Mouse (Mus musculus) midbrain, postnatal 0 days (tissue): ENCODE measurements at regions not wholly inside any gene's neighbourhood (a gene's known extent, or its start where the extent isn't known, plus 50 kb on each side); places are given as distances from the start of the nearest gene placed in this dataset.

Source experiments
- ATAC-seq: fragments of 200-750 bp; cut with Nextera tagmentation; 2 replicates; pipeline ENCODE4 v1.8.0; 2017; ENCODE audit warnings: moderate number of reproducible peaks, mild to moderate bottlenecking, moderate TSS enrichment, moderate library complexity; ENCODE audit not compliant: low FRiP score
- DNase-seq: peaks from one replicate; pipeline ENCODE4 v3.0.0-alpha.2; 2015; ENCODE audit warnings: low spot score
- H3K27ac ChIP-seq: fragments of 300-500 bp; sonication (generic); 2 replicates; pipeline ENCODE4 v1.5.1; 2014; ENCODE audit warnings: low read depth, mild to moderate bottlenecking, low read length, mixed read lengths
- H3K27me3 ChIP-seq: fragments of 300-500 bp; sonication (generic); 2 replicates; pipeline ENCODE4 v1.6.1; 2014; ENCODE audit warnings: low read length, control low read depth, mixed read lengths; ENCODE audit not compliant: insufficient read depth
- H3K36me3 ChIP-seq: fragments of 300-500 bp; sonication (generic); 2 replicates; pipeline ENCODE4 v1.6.1; 2014; ENCODE audit warnings: low read length, control low read depth, mixed read lengths; ENCODE audit not compliant: insufficient read depth
- H3K4me1 ChIP-seq: fragments of 300-500 bp; sonication (generic); 2 replicates; pipeline ENCODE4 v1.6.1; 2014; ENCODE audit warnings: mild to moderate bottlenecking, control low read depth, antibody characterized with exemption, low read length, mixed read lengths; ENCODE audit not compliant: insufficient read depth
- H3K4me2 ChIP-seq: fragments of 300-500 bp; sonication (generic); 2 replicates; pipeline ENCODE4 v1.6.1; 2014; ENCODE audit warnings: low read depth, mild to moderate bottlenecking, low read length, mixed read lengths; ENCODE audit not compliant: poor library complexity, severe bottlenecking
- H3K4me3 ChIP-seq: fragments of 300-500 bp; sonication (generic); 2 replicates; pipeline ENCODE4 v1.5.1; 2014; ENCODE audit warnings: low read depth, mild to moderate bottlenecking, low read length, moderate library complexity
- H3K9ac ChIP-seq: fragments of 300-500 bp; sonication (generic); replicated peaks from 2 replicates; pipeline ENCODE4 v1.6.1; 2014; ENCODE audit warnings: mild to moderate bottlenecking, low read length, moderate library complexity, mixed read lengths; ENCODE audit not compliant: poor library complexity, severe bottlenecking
- H3K9me3 ChIP-seq: fragments of 300-500 bp; sonication (generic); 2 replicates; pipeline ENCODE4 v1.6.1; 2016; ENCODE audit warnings: low read length, control low read depth
- CTCF ChIP-seq: IDR thresholded peaks from 2 replicates; pipeline ENCODE4 v1.5.1; 2016; ENCODE audit warnings: antibody characterized with exemption, mild to moderate bottlenecking
- WGBS: fragments of 180-500 bp; shearing (Covaris S2); extraction: QIAGEN DNeasy Blood & Tissue Kit; methylation state at CpG from one replicate; pipeline ENCODE4 v1.1.7; 2014; 5-methylcytosine and 5-hydroxymethylcytosine counted together

GRCm38 (mm10) chr17:41184751-41185150 lies 249.9 kb upstream of the Cenpq start:
- Histone ChIP-seq H3K4me1 (no peaks in the 10 kb centered on the region), H3K27ac (no peak overlapping the region), H3K9me3 (no peaks in the 10 kb centered on the region), H3K36me3 (no peaks in the 10 kb centered on the region), H3K9ac (no peak overlapping the region), H3K4me2 (no peak overlapping the region), H3K4me3 (no peak overlapping the region), H3K27me3 (no peaks in the 10 kb centered on the region)
- TF ChIP-seq CTCF: no peak
- 79% methylated on average over 2 of the region's 2 CpGs for WGBS
- DNase-seq (no peak), ATAC-seq (no peak)

- 49% methylated on average over 3 of the region's 3 CpGs for WGBS
- H3K27me3 ChIP-seq: no peaks in the 10 kb centered on the region
- H3K9me3 ChIP-seq: no peaks in the 10 kb centered on the region
- ATAC-seq (peak; percentile 54; the same call in 1 of the 2 replicates), DNase-seq (no peak)
- H3K36me3 ChIP-seq: no peaks in the 10 kb centered on the region
- no peak overlapping the region for H3K9ac ChIP-seq
- no peaks in the 10 kb centered on the region for H3K4me1 ChIP-seq
- no peak overlapping the region for H3K27ac ChIP-seq
- no peak overlapping the region for H3K4me3 ChIP-seq
- no peak for TF ChIP-seq CTCF
- no peak overlapping the region for H3K4me2 ChIP-seq
These were observed 219.0 kb upstream of the Cenpq start for GRCm38 (mm10) chr17:41153736-41154453.

- DNase-seq: peak; percentile 9
- no peak for TF ChIP-seq CTCF
- Histone ChIP-seq H3K27me3 (no peaks in the 10 kb centered on the region), H3K27ac (no peak overlapping the region), H3K36me3 (no peaks in the 10 kb centered on the region), H3K4me2 (no peak overlapping the region), H3K4me1 (no peaks in the 10 kb centered on the region), H3K9me3 (no peaks in the 10 kb centered on the region), H3K9ac (no peak overlapping the region), H3K4me3 (no peak overlapping the region)
- 55% methylated on average over 2 of the region's 2 CpGs for WGBS
- no peak for ATAC-seq
These were observed 217.6 kb upstream of the Cenpq start for GRCm38 (mm10) chr17:41152427-41152826.

GRCm38 (mm10) chr17:41144523-41144922 lies 209.7 kb upstream of the Cenpq start:
- no peak overlapping the region for H3K4me2 ChIP-seq
- no peak for ATAC-seq
- H3K27ac ChIP-seq: no peak overlapping the region
- 83% methylated on average over 4 of the region's 4 CpGs for WGBS
- H3K36me3 ChIP-seq: no peaks in the 10 kb centered on the region
- no peak for DNase-seq
- H3K27me3 ChIP-seq: no peaks in the 10 kb centered on the region
- H3K9me3 ChIP-seq: no peaks in the 10 kb centered on the region
- no peaks in the 10 kb centered on the region for H3K4me1 ChIP-seq
- no peak for TF ChIP-seq CTCF
- H3K4me3 ChIP-seq: no peak overlapping the region
- no peak overlapping the region for H3K9ac ChIP-seq

- no peaks in the 10 kb centered on the region for H3K36me3 ChIP-seq
- H3K4me1 ChIP-seq: no peaks in the 10 kb centered on the region
- ATAC-seq (no peak), DNase-seq (no peak)
- no peaks in the 10 kb centered on the region for H3K27me3 ChIP-seq
- WGBS: 46% methylated on average over 4 of the region's 4 CpGs
- no peak overlapping the region for H3K9ac ChIP-seq
- no peak overlapping the region for H3K4me2 ChIP-seq
- no peak for TF ChIP-seq CTCF
- H3K27ac ChIP-seq: no peak overlapping the region
- no peak overlapping the region for H3K4me3 ChIP-seq
- no peaks in the 10 kb centered on the region for H3K9me3 ChIP-seq
These were observed 190.7 kb upstream of the Cenpq start for GRCm38 (mm10) chr17:41125582-41125981.

GRCm38 (mm10) chr17:41122939-41123338 lies 188.1 kb upstream of the Cenpq start:
- DNase-seq (no peak), ATAC-seq (no peak)
- no peaks in the 10 kb centered on the region for H3K27me3 ChIP-seq
- H3K4me2 ChIP-seq: no peak overlapping the region
- H3K9me3 ChIP-seq: no peaks in the 10 kb centered on the region
- H3K27ac ChIP-seq: no peak overlapping the region
- H3K4me3 ChIP-seq: no peak overlapping the region
- no peak for TF ChIP-seq CTCF
- no peaks in the 10 kb centered on the region for H3K36me3 ChIP-seq
- no peaks in the 10 kb centered on the region for H3K4me1 ChIP-seq
- no peak overlapping the region for H3K9ac ChIP-seq
